Mouse (Mus musculus): ENCODE measurements around the gene Dlgap4. TPM values are rescaled to one million over a fixed set of nuclear protein-coding genes. Genes with fewer than 3 reads are reported as not detected.

The Dlgap4 gene
- polyA plus RNA-seq, 1 experiment from 2014 or later = 244 TPM

GRCm38 (mm10) chr2:156621449-156621848 is 7.9 kb downstream of the Dlgap4 start:
- Histone ChIP-seq H3K27ac (replicated peaks) (no peak overlapping the region), H3K27me3 (0 out of 2 replicates have a peak, but pooled peaks cover 8% of the 10 kb centered on the region), H3K4me3 (no peak overlapping the region), H3K4me2 (no peak overlapping the region), H3K4me1 (replicated peaks) (peaks cover 17% of the 10 kb centered on the region), H3K9ac (no peak overlapping the region), H3K36me3 (no peaks in the 10 kb centered on the region), H3K9me3 (no peaks in the 10 kb centered on the region)
- WGBS = 43% methylated on average over 5 of the region's 5 CpGs
- no peak for ATAC-seq (ENCODE audit: low FRiP score, low read depth)

GRCm38 (mm10) chr2:156622192-156622591 is 8.7 kb downstream of the Dlgap4 start:
- peaks cover 10% of the 10 kb centered on the region for H3K4me1 ChIP-seq (replicated peaks)
- no peak overlapping the region for H3K27ac ChIP-seq (replicated peaks)
- H3K4me2 ChIP-seq = no peak overlapping the region
- no peaks in the 10 kb centered on the region for H3K9me3 ChIP-seq
- WGBS = 86% methylated on average over 6 of the region's 6 CpGs
- no peaks in the 10 kb centered on the region for H3K36me3 ChIP-seq
- no peak overlapping the region for H3K9ac ChIP-seq
- H3K4me3 ChIP-seq = no peak overlapping the region
- ATAC-seq (ENCODE audit: low FRiP score, low read depth) = no peak
- H3K27me3 ChIP-seq = 0 out of 2 replicates have a peak, but pooled peaks cover 2% of the 10 kb centered on the region

- H3K4me2 ChIP-seq = no peak overlapping the region
- no peak for ATAC-seq (ENCODE audit: low FRiP score, low read depth)
- 86% methylated on average over 2 of the region's 2 CpGs for WGBS
These were observed 9.7 kb downstream of the Dlgap4 start for GRCm38 (mm10) chr2:156623246-156623645.

GRCm38 (mm10) chr2:156625307-156625706 is 11.8 kb downstream of the Dlgap4 start:
- H3K4me2 ChIP-seq = no peak overlapping the region
- H3K4me3 ChIP-seq = no peak overlapping the region
- ATAC-seq (ENCODE audit: low FRiP score, low read depth) = no peak
- H3K36me3 ChIP-seq = no peaks in the 10 kb centered on the region
- H3K9me3 ChIP-seq = no peaks in the 10 kb centered on the region
- peaks cover 6% of the 10 kb centered on the region; the same call in 1 of the 2 replicates for H3K4me1 ChIP-seq (replicated peaks)
- 82% methylated on average over 18 of the region's 18 CpGs for WGBS
- H3K27ac ChIP-seq (replicated peaks) = no peak overlapping the region
- H3K9ac ChIP-seq = no peak overlapping the region
- H3K27me3 ChIP-seq = no peaks in the 10 kb centered on the region

More at GRCm38 (mm10) chr2:156623246-156623645, 9.7 kb downstream of the Dlgap4 start:
- Histone ChIP-seq H3K9ac (no peak overlapping the region), H3K27ac (replicated peaks) (no peak overlapping the region), H3K4me1 (replicated peaks) (peaks cover 6% of the 10 kb centered on the region; the same call in 1 of the 2 replicates), H3K9me3 (no peaks in the 10 kb centered on the region), H3K27me3 (no peaks in the 10 kb centered on the region), H3K36me3 (no peaks in the 10 kb centered on the region), H3K4me3 (no peak overlapping the region)

GRCm38 (mm10) chr2:156626119-156626518 is 12.6 kb downstream of the Dlgap4 start:
- H3K9me3 ChIP-seq = no peaks in the 10 kb centered on the region
- H3K4me2 ChIP-seq = no peak overlapping the region
- WGBS = 90% methylated on average over 9 of the region's 9 CpGs
- H3K9ac ChIP-seq = no peak overlapping the region
- ATAC-seq (ENCODE audit: low FRiP score, low read depth) = no peak
- H3K4me3 ChIP-seq = no peak overlapping the region
- H3K4me1 ChIP-seq (replicated peaks) = peaks cover 6% of the 10 kb centered on the region; the same call in 1 of the 2 replicates
- H3K27ac ChIP-seq (replicated peaks) = no peak overlapping the region
- no peaks in the 10 kb centered on the region for H3K27me3 ChIP-seq
- H3K36me3 ChIP-seq = no peaks in the 10 kb centered on the region

- WGBS = 85% methylated on average over 8 of the region's 8 CpGs
- ATAC-seq (ENCODE audit: low FRiP score, low read depth) = no peak
- H3K27ac ChIP-seq (replicated peaks) = no peak overlapping the region
These were observed 13.0 kb downstream of the Dlgap4 start for GRCm38 (mm10) chr2:156626544-156626943.

GRCm38 (mm10) chr2:156627917-156628316 is 14.4 kb downstream of the Dlgap4 start:
- H3K36me3 ChIP-seq = no peaks in the 10 kb centered on the region
- no peak overlapping the region for H3K27ac ChIP-seq (replicated peaks)
- no peak overlapping the region for H3K4me2 ChIP-seq
- ATAC-seq (ENCODE audit: low FRiP score, low read depth) = no peak
- H3K4me3 ChIP-seq = no peak overlapping the region
- no peak overlapping the region for H3K9ac ChIP-seq
- 70% methylated on average over 17 of the region's 17 CpGs for WGBS
- H3K4me1 ChIP-seq (replicated peaks) = no peaks in the 10 kb centered on the region
- H3K9me3 ChIP-seq = no peaks in the 10 kb centered on the region
- H3K27me3 ChIP-seq = no peaks in the 10 kb centered on the region

More at GRCm38 (mm10) chr2:156626544-156626943, 13.0 kb downstream of the Dlgap4 start:
- no peaks in the 10 kb centered on the region for H3K27me3 ChIP-seq
- no peaks in the 10 kb centered on the region for H3K36me3 ChIP-seq
- no peak overlapping the region for H3K4me3 ChIP-seq
- no peak overlapping the region for H3K9ac ChIP-seq
- no peak overlapping the region for H3K4me2 ChIP-seq
- no peaks in the 10 kb centered on the region for H3K9me3 ChIP-seq
- peaks cover 2% of the 10 kb centered on the region; the same call in 1 of the 2 replicates for H3K4me1 ChIP-seq (replicated peaks)

GRCm38 (mm10) chr2:156630288-156630687 is 16.8 kb downstream of the Dlgap4 start:
- no peak for ATAC-seq (ENCODE audit: low FRiP score, low read depth)
- Histone ChIP-seq H3K9me3 (no peaks in the 10 kb centered on the region), H3K36me3 (no peaks in the 10 kb centered on the region), H3K4me1 (replicated peaks) (no peaks in the 10 kb centered on the region), H3K9ac (no peak overlapping the region), H3K4me2 (no peak overlapping the region), H3K4me3 (no peak overlapping the region), H3K27me3 (no peaks in the 10 kb centered on the region), H3K27ac (replicated peaks) (no peak overlapping the region)
- 64% methylated on average over 1 of the region's 1 CpGs for WGBS

GRCm38 (mm10) chr2:156632721-156633120 is 19.2 kb downstream of the Dlgap4 start:
- ATAC-seq (ENCODE audit: low FRiP score, low read depth) = no peak
- Histone ChIP-seq H3K4me3 (no peak overlapping the region), H3K9me3 (no peaks in the 10 kb centered on the region), H3K36me3 (no peaks in the 10 kb centered on the region), H3K4me2 (no peak overlapping the region), H3K27ac (replicated peaks) (no peak overlapping the region), H3K4me1 (replicated peaks) (no peaks in the 10 kb centered on the region), H3K9ac (no peak overlapping the region), H3K27me3 (no peaks in the 10 kb centered on the region)
- WGBS = 86% methylated on average over 9 of the region's 9 CpGs

- Histone ChIP-seq H3K27ac (replicated peaks) (no peak overlapping the region), H3K4me2 (no peak overlapping the region), H3K36me3 (no peaks in the 10 kb centered on the region), H3K9ac (no peak overlapping the region), H3K27me3 (no peaks in the 10 kb centered on the region), H3K9me3 (no peaks in the 10 kb centered on the region), H3K4me3 (no peak overlapping the region), H3K4me1 (replicated peaks) (no peaks in the 10 kb centered on the region)
- no peak for ATAC-seq (ENCODE audit: low FRiP score, low read depth)
- 82% methylated on average over 9 of the region's 9 CpGs for whole genome bisulfite sequencing
These were observed 21.6 kb downstream of the Dlgap4 start for GRCm38 (mm10) chr2:156635091-156635490.

- Histone ChIP-seq H3K27me3 (no peaks in the 10 kb centered on the region), H3K4me3 (no peak overlapping the region), H3K4me1 (replicated peaks) (peaks cover 14% of the 10 kb centered on the region; the same call in 1 of the 2 replicates), H3K4me2 (no peak overlapping the region), H3K9me3 (no peaks in the 10 kb centered on the region), H3K9ac (no peak overlapping the region), H3K36me3 (no peaks in the 10 kb centered on the region), H3K27ac (replicated peaks) (no peak overlapping the region)
- WGBS = 40% methylated on average over 2 of the region's 2 CpGs
- no peak for ATAC-seq (ENCODE audit: low FRiP score, low read depth)
These were observed 27.6 kb downstream of the Dlgap4 start for GRCm38 (mm10) chr2:156641141-156641540.

- no peak for ATAC-seq (ENCODE audit: low FRiP score, low read depth)
- H3K4me3 ChIP-seq = no peak overlapping the region
- no peaks in the 10 kb centered on the region for H3K27me3 ChIP-seq
- no peaks in the 10 kb centered on the region for H3K36me3 ChIP-seq
- no peak overlapping the region for H3K4me2 ChIP-seq
- no peak overlapping the region for H3K27ac ChIP-seq (replicated peaks)
- peaks cover 14% of the 10 kb centered on the region; the same call in 1 of the 2 replicates for H3K4me1 ChIP-seq (replicated peaks)
- no peaks in the 10 kb centered on the region for H3K9me3 ChIP-seq
- WGBS = 29% methylated on average over 4 of the region's 4 CpGs
- no peak overlapping the region for H3K9ac ChIP-seq
These were observed 29.4 kb downstream of the Dlgap4 start for GRCm38 (mm10) chr2:156642931-156643330.

- no peaks in the 10 kb centered on the region for H3K9me3 ChIP-seq
- H3K4me1 ChIP-seq (replicated peaks) = peaks cover 14% of the 10 kb centered on the region; the same call in 1 of the 2 replicates
- H3K4me2 ChIP-seq = no peak overlapping the region
- H3K27me3 ChIP-seq = no peaks in the 10 kb centered on the region
- 48% methylated on average over 3 of the region's 3 CpGs for WGBS
- no peak overlapping the region for H3K4me3 ChIP-seq
- H3K9ac ChIP-seq = no peak overlapping the region
- H3K36me3 ChIP-seq = no peaks in the 10 kb centered on the region
- ATAC-seq (ENCODE audit: low FRiP score, low read depth) = no peak
- H3K27ac ChIP-seq (replicated peaks) = no peak overlapping the region
These were observed 29.9 kb downstream of the Dlgap4 start for GRCm38 (mm10) chr2:156643406-156643805.
